Mouse (Mus musculus) midbrain, embryonic 13.5 days (tissue): ENCODE measurements around the gene Cradd. TPM values are rescaled to one million over a fixed set of nuclear protein-coding genes. Genes with fewer than 3 reads are reported as not detected.
A peak's percentile ranks its signal among the peaks of the same experiment; 100 is the strongest.

Experiments
- ATAC-seq: fragments of 200-750 bp; cut with Nextera tagmentation; 2 replicates; pipeline ENCODE4 v1.8.0; 2017; ENCODE audit warnings: mild to moderate bottlenecking, moderate TSS enrichment, moderate library complexity
- H3K27ac ChIP-seq: fragments of 300-500 bp; sonication (generic); 2 replicates; pipeline ENCODE4 v1.5.1; 2015; ENCODE audit warnings: inconsistent platforms, mild to moderate bottlenecking, moderate library complexity
- H3K27me3 ChIP-seq: fragments of 300-500 bp; sonication (generic); 2 replicates; pipeline ENCODE4 v1.6.1; 2015; ENCODE audit warnings: mild to moderate bottlenecking, inconsistent platforms
- H3K36me3 ChIP-seq: fragments of 300-500 bp; sonication (generic); 2 replicates; pipeline ENCODE4 v1.6.1; 2015; ENCODE audit warnings: mild to moderate bottlenecking, inconsistent platforms
- H3K4me1 ChIP-seq: fragments of 300-500 bp; sonication (generic); replicated peaks from 2 replicates; pipeline ENCODE4 v1.6.1; 2015; ENCODE audit warnings: inconsistent platforms
- H3K4me2 ChIP-seq: fragments of 300-500 bp; sonication (generic); replicated peaks from 2 replicates; pipeline ENCODE4 v1.6.1; 2015; ENCODE audit warnings: moderate library complexity, mild to moderate bottlenecking, inconsistent platforms
- H3K4me3 ChIP-seq: fragments of 300-500 bp; sonication (generic); replicated peaks from 2 replicates; pipeline ENCODE4 v1.5.1; 2015; ENCODE audit warnings: mild to moderate bottlenecking, inconsistent platforms
- H3K9ac ChIP-seq: fragments of 300-500 bp; sonication (generic); replicated peaks from 2 replicates; pipeline ENCODE4 v1.6.1; 2015; ENCODE audit warnings: mild to moderate bottlenecking, inconsistent platforms
- H3K9me3 ChIP-seq: fragments of 300-500 bp; sonication (generic); 2 replicates; pipeline ENCODE4 v1.6.1; 2016; ENCODE audit warnings: mild to moderate bottlenecking, inconsistent platforms
- WGBS: fragments of 180-500 bp; shearing (Covaris S2); methylation state at CpG from one replicate; pipeline ENCODE4 v1.1.7; 2015; 5-methylcytosine and 5-hydroxymethylcytosine counted together
- polyA plus RNA-seq: library from polyadenylated mRNA; unstranded; fragments of >200 nt; fragmentation: Nextera tagmentation; extraction: Ambion mirVana; gene quantifications from 2 replicates; pipeline ENCODE4 v1.2.1, GENCODE M21; 2015

The Cradd gene
- polyA plus RNA-seq, 1 experiment from 2014 or later, result 10.7 TPM

- H3K9ac ChIP-seq, result no peak overlapping the region
- ATAC-seq, result no peak
- no peaks in the 10 kb centered on the region for H3K27me3 ChIP-seq
- H3K4me2 ChIP-seq, result no peak overlapping the region
- 71% methylated on average over 9 of the region's 9 CpGs for WGBS
- no peaks in the 10 kb centered on the region for H3K9me3 ChIP-seq
- H3K27ac ChIP-seq, result no peak overlapping the region
- H3K4me3 ChIP-seq, result no peak overlapping the region
- no peaks in the 10 kb centered on the region for H3K4me1 ChIP-seq
- H3K36me3 ChIP-seq, result no peaks in the 10 kb centered on the region
Measured at GRCm38 (mm10) chr10:95330375-95331363, 6.7 kb upstream of the Cradd start.

DNA sequence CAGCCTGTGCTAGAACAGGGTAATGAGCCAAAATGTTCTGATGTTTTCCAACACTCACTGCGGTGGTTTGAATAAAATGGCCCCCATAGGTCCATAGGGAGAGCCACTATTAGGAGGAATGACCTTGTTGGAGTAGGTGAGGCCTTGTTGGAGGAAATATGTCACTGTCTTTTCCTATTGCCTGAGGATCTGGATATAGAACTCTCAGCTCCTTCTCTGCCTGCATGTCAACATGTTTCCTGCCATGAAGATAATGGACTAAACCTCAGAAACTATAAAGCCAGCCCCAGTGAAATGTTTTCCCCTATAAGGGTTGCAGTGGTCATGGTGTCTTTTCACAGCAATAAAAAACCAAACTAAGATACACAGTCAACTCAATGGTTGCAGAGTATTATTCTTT lies 6.0 kb upstream of the Cradd start:
- Histone ChIP-seq H3K9ac (no peak overlapping the region), H3K9me3 (no peaks in the 10 kb centered on the region), H3K27me3 (no peaks in the 10 kb centered on the region), H3K36me3 (no peaks in the 10 kb centered on the region), H3K4me3 (no peak overlapping the region), H3K27ac (no peak overlapping the region), H3K4me2 (no peak overlapping the region), H3K4me1 (no peaks in the 10 kb centered on the region)
- no peak for ATAC-seq
- 92% methylated on average over 1 of the region's 1 CpGs for WGBS

DNA sequence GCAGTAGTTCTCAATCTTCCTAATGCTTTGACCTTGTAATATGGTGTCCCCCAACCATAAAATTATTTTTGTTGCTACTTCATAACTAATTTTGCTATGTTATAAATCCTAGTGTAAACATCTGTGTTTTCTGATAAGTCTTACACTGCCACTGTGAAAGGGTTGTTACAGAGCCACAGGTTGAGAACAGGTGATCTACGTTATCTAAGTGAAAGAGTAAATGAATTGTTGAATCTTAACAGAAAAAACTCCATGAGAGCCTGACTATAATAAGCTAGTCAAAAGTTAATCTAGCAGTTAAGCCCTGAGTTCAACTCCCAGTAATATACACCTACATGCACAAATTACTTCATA lies 322 bp upstream of the Cradd start:
- 59% methylated on average over 1 of the region's 1 CpGs for WGBS
- Histone ChIP-seq H3K9ac (no peak overlapping the region), H3K27ac (no peak overlapping the region), H3K36me3 (no peaks in the 10 kb centered on the region), H3K4me3 (no peak overlapping the region), H3K4me2 (no peak overlapping the region), H3K27me3 (no peaks in the 10 kb centered on the region), H3K4me1 (peaks cover 13% of the 10 kb centered on the region), H3K9me3 (no peaks in the 10 kb centered on the region)
- ATAC-seq, result peak; percentile 2; the same call in 1 of the 2 replicates

DNA sequence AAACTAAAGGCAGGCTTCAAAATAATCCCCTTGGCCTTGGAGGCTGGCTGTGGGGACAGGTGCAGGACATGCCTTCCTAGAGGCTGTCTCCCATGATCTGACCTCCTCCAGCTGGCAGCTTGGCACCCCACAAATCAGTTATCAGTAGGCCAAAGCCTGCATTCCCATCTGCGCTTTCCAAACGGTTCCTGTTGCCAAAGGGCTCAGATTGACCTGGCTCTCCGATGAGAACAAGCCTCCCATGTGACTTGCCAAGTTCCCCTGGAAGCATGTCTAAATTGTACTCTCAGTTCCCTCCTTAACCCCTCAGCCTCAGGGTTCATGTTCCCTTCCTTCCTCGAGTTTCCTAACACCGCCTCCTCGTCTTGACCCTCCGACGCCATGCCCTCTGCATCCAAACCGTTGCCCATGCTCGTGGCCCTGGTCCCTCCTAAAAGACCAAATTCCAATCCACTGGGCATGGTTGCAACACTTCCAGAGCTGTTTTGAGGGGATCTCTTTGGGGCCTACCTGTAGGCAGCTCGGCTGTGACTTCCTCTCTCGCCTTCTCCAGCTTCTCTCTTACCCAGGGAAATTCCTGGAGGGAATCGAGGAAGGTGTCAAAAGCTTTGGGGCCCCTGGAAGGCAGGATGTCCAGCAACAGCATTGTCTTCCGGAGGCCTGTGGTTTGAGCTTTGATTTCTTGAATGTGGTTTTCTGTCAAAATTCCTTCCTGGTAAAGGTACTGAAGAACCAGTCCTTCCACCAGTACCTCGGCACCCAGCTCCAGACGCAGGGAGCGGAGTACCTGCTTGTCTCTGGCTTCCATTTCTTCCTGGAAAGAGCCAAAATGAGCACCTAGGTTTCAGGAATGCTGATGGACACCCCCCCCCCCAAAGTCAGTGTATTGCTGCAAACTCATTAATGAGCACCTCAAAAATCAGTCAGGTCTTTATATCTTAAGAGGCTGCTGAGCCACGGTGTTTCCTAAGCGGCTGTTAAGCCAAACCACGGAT lies 1.6 kb downstream of the Cradd start:
- ATAC-seq, result no peak
- Histone ChIP-seq H3K4me3 (peak overlapping the region; percentile 60), H3K4me1 (peaks cover 16% of the 10 kb centered on the region), H3K9ac (peak overlapping the region; percentile 78; the same call in 1 of the 2 replicates), H3K36me3 (no peaks in the 10 kb centered on the region), H3K27me3 (no peaks in the 10 kb centered on the region), H3K4me2 (peak overlapping the region; percentile 59), H3K9me3 (no peaks in the 10 kb centered on the region), H3K27ac (peak overlapping the region; percentile 94)
- WGBS, result 66% methylated on average over 20 of the region's 20 CpGs

DNA sequence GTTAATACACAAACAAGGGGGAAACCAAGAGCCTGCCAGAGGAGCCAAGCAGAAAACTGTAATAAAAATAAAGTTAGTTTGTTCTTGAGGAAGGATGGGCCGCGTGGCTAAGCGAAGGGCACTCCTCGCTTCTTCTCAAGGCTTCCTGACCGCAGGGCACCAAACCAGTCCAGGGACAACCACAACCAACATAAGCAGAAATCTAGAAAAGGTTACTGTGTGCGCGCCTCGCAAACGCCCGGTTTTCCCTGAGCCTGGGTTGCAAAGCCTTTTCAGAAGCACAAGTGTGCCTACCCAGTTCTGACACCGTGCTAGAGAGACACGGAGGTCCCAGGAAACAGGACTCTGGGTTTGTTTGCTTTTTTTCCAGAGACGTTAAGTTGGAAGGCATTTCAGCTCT lies 4.9 kb downstream of the Cradd start:
- no peaks in the 10 kb centered on the region for H3K36me3 ChIP-seq
- WGBS, result 92% methylated on average over 13 of the region's 13 CpGs
- no peak for ATAC-seq

DNA sequence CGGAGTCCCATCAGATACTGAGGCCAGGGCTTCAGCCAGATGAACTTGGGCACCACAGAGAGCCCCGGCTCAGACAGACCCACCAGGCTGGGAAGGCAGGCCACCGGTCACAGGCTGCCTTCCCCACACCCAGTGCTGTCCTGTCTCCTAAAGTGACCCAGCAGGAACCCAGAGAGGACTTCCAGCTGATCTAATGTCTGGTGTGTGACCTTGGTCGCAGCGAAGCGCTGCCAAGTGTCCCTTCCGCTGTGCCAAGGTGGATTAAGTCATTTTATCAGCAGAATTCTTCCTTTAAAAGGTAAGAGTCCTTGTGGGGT lies 5.6 kb downstream of the Cradd start:
- Histone ChIP-seq H3K4me3 (no peak overlapping the region), H3K27ac (no peak overlapping the region), H3K36me3 (no peaks in the 10 kb centered on the region), H3K4me1 (peaks cover 18% of the 10 kb centered on the region), H3K27me3 (no peaks in the 10 kb centered on the region), H3K4me2 (no peak overlapping the region), H3K9ac (no peak overlapping the region), H3K9me3 (no peaks in the 10 kb centered on the region)
- no peak for ATAC-seq
- WGBS, result 92% methylated on average over 7 of the region's 7 CpGs

More for the DNA sequence above, 4.9 kb downstream of the Cradd start:
- H3K4me2 ChIP-seq, result no peak overlapping the region
- H3K4me1 ChIP-seq, result peaks cover 18% of the 10 kb centered on the region
- H3K27ac ChIP-seq, result no peak overlapping the region
- no peak overlapping the region for H3K4me3 ChIP-seq
- H3K9me3 ChIP-seq, result no peaks in the 10 kb centered on the region
- no peak overlapping the region for H3K9ac ChIP-seq
- no peaks in the 10 kb centered on the region for H3K27me3 ChIP-seq

- no peaks in the 10 kb centered on the region for H3K27me3 ChIP-seq
- H3K9ac ChIP-seq, result no peak overlapping the region
- no peak overlapping the region for H3K27ac ChIP-seq
- WGBS, result 92% methylated on average over 21 of the region's 21 CpGs
- H3K4me1 ChIP-seq, result peaks cover 16% of the 10 kb centered on the region
- ATAC-seq, result no peak
- no peak overlapping the region for H3K4me2 ChIP-seq
- no peak overlapping the region for H3K4me3 ChIP-seq
- H3K9me3 ChIP-seq, result no peaks in the 10 kb centered on the region
- no peaks in the 10 kb centered on the region for H3K36me3 ChIP-seq
Measured at GRCm38 (mm10) chr10:95317581-95318391, 6.1 kb downstream of the Cradd start.

GRCm38 (mm10) chr10:95317091-95317490 lies 6.8 kb downstream of the Cradd start:
- Histone ChIP-seq H3K4me2 (no peak overlapping the region), H3K4me3 (no peak overlapping the region), H3K27ac (no peak overlapping the region), H3K27me3 (0 out of 2 replicates have a peak, but pooled peaks cover 2% of the 10 kb centered on the region), H3K9ac (no peak overlapping the region), H3K4me1 (peaks cover 11% of the 10 kb centered on the region), H3K9me3 (no peaks in the 10 kb centered on the region), H3K36me3 (no peaks in the 10 kb centered on the region)
- no peak for ATAC-seq
- 89% methylated on average over 14 of the region's 14 CpGs for WGBS

- Histone ChIP-seq H3K4me1 (peaks cover 11% of the 10 kb centered on the region), H3K27ac (no peak overlapping the region), H3K9me3 (no peaks in the 10 kb centered on the region), H3K9ac (no peak overlapping the region), H3K4me2 (no peak overlapping the region), H3K4me3 (no peak overlapping the region), H3K36me3 (no peaks in the 10 kb centered on the region), H3K27me3 (0 out of 2 replicates have a peak, but pooled peaks cover 6% of the 10 kb centered on the region)
- no peak for ATAC-seq
- 85% methylated on average over 9 of the region's 9 CpGs for WGBS
Measured at GRCm38 (mm10) chr10:95316675-95317074, 7.3 kb downstream of the Cradd start.

GRCm38 (mm10) chr10:95315801-95316474 lies 8.0 kb downstream of the Cradd start:
- no peak overlapping the region for H3K4me3 ChIP-seq
- 65% methylated on average over 19 of the region's 19 CpGs for WGBS
- H3K9ac ChIP-seq, result no peak overlapping the region
- no peak for ATAC-seq
- no peaks in the 10 kb centered on the region for H3K36me3 ChIP-seq
- 0 out of 2 replicates have a peak, but pooled peaks cover 6% of the 10 kb centered on the region for H3K27me3 ChIP-seq
- peaks cover 18% of the 10 kb centered on the region for H3K4me1 ChIP-seq
- no peaks in the 10 kb centered on the region for H3K9me3 ChIP-seq
- H3K27ac ChIP-seq, result no peak overlapping the region
- no peak overlapping the region for H3K4me2 ChIP-seq

DNA sequence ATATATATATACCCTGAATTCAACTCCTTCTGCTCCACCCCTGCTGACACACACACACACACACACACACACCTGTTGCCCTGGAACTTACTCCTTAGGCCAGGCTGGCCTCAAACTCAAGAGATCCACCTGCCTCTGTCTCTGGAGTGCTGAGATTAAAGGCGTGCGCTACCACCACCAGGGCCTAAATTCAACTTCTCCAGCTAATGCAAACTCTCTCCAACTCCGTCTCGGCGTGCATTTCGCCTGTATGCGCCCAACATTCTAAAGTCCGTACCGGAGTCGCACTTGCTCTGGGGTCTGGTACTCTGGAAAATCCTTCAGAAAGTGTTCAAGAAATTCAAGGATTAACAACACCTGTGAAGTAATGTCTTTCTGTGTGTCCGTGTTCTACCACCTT lies 8.6 kb downstream of the Cradd start:
- Histone ChIP-seq H3K36me3 (no peaks in the 10 kb centered on the region), H3K4me3 (no peak overlapping the region), H3K4me1 (peaks cover 21% of the 10 kb centered on the region), H3K9ac (no peak overlapping the region), H3K27me3 (0 out of 2 replicates have a peak, but pooled peaks cover 6% of the 10 kb centered on the region), H3K9me3 (no peaks in the 10 kb centered on the region), H3K4me2 (no peak overlapping the region), H3K27ac (no peak overlapping the region)
- ATAC-seq, result no peak
- 94% methylated on average over 11 of the region's 11 CpGs for whole genome bisulfite sequencing
